Mouse (Mus musculus): ENCODE data around the gene Irgm1. TPM values are rescaled to one million over a fixed set of nuclear protein-coding genes. Genes with fewer than 3 reads are reported as not detected.
"Not testable (repeated sequence)": the region's sequence is repeated elsewhere in the genome, so short reads cannot be mapped to it uniquely, and the experiment has no call there.

Gene Irgm1
- polyA plus RNA-seq (2012; fragmentation: generic; extraction: Trizol), result 9.1 TPM
- long read RNA-seq, experiment 1, transcript Irgm1-202 (2 exons, 2,082 nt), result major isoform, 12 of 26 reads
- long read RNA-seq, experiment 1, transcript Irgm1-201 (3 exons, 2,259 nt), result minor isoform, 11 of 26 reads
- long read RNA-seq, experiment 1, partial matches to known transcripts, result 0 of 26 reads
- long read RNA-seq, experiment 1, other reads (novel, unspliced or antisense), result 3 of 26 reads
- long read RNA-seq, experiment 2, transcript Irgm1-202 (2 exons, 2,082 nt), result minor isoform, 24 of 68 reads
- long read RNA-seq, experiment 2, transcript Irgm1-201 (3 exons, 2,259 nt), result major isoform, 43 of 68 reads
- long read RNA-seq, experiment 2, partial matches to known transcripts, result 0 of 68 reads
- long read RNA-seq, experiment 2, other reads (novel, unspliced or antisense), result 1 of 68 reads

- TF ChIP-seq CEBPB (IDR thresholded peaks at IDR 0.05; ENCODE audit: low read depth), result no peak
- Histone ChIP-seq H3K36me3 (ENCODE audit: control insufficient read depth, insufficient read depth) (peaks cover 16% of the 10 kb centered on the region), H3K27me3 (ENCODE audit: control insufficient read depth, insufficient read depth, insufficient read length) (no peaks in the 10 kb centered on the region), H3K79me3 (ENCODE audit: low read depth) (peaks cover 35% of the 10 kb centered on the region), H3K4me3 (ENCODE audit: insufficient read depth, poor library complexity, severe bottlenecking) (peak within 1 kb of the TSS; percentile 45), H3ac (ENCODE audit: control insufficient read depth, insufficient read length, low read depth) (peak within 1 kb of the TSS; percentile 82), H3K79me2 (ENCODE audit: control insufficient read depth, insufficient read depth) (peaks cover 61% of the 10 kb centered on the region)
These were observed at the start of gene Irgm1 for GRCm38 (mm10) chr11:48871201-48871772. Gene Irgm1, minus strand, starts transcription at chr11:48871683.

- no peaks in the 10 kb centered on the region for H3K79me2 ChIP-seq (ENCODE audit: control insufficient read depth, insufficient read depth)
- H3ac ChIP-seq (ENCODE audit: control insufficient read depth, insufficient read length, low read depth), result no peak overlapping the region
- no peak overlapping the region for H3K4me3 ChIP-seq (ENCODE audit: insufficient read depth, poor library complexity, severe bottlenecking)
- no peaks in the 10 kb centered on the region for H3K27me3 ChIP-seq (ENCODE audit: control insufficient read depth, insufficient read depth, insufficient read length)
- H3K79me3 ChIP-seq (ENCODE audit: low read depth), result no peaks in the 10 kb centered on the region
- no peak for TF ChIP-seq MYOG (IDR thresholded peaks at IDR 0.05; ENCODE audit: control insufficient read depth, extremely low read depth, insufficient read length)
- no peaks in the 10 kb centered on the region for H3K36me3 ChIP-seq (ENCODE audit: control insufficient read depth, insufficient read depth)
These were observed 46.9 kb upstream of the Irgm1 start for GRCm38 (mm10) chr11:48918380-48918779.

GRCm38 (mm10) chr11:48913611-48914010 is 42.1 kb upstream of the Irgm1 start:
- H3K79me2 ChIP-seq (ENCODE audit: control insufficient read depth, insufficient read depth), result no peaks in the 10 kb centered on the region
- H3K36me3 ChIP-seq (ENCODE audit: control insufficient read depth, insufficient read depth), result no peaks in the 10 kb centered on the region
- H3K79me3 ChIP-seq (ENCODE audit: low read depth), result no peaks in the 10 kb centered on the region
- H3K4me3 ChIP-seq (ENCODE audit: insufficient read depth, poor library complexity, severe bottlenecking), result no peak overlapping the region
- TF ChIP-seq CEBPB (IDR thresholded peaks at IDR 0.05; ENCODE audit: low read depth) (no peak), MYOG (IDR thresholded peaks at IDR 0.05; ENCODE audit: control insufficient read depth, extremely low read depth, insufficient read length) (no peak), MYOD1 (IDR thresholded peaks at IDR 0.05; ENCODE audit: control insufficient read depth, insufficient read length, low read depth) (no peak), CTCF (IDR thresholded peaks at IDR 0.05; ENCODE audit: control insufficient read depth, insufficient read depth, insufficient read length) (no peak), USF1 (IDR thresholded peaks at IDR 0.05; ENCODE audit: low read depth) (no peak), MAX (IDR thresholded peaks at IDR 0.05) (no peak)
- no peaks in the 10 kb centered on the region for H3K27me3 ChIP-seq (ENCODE audit: control insufficient read depth, insufficient read depth, insufficient read length)
- H3ac ChIP-seq (ENCODE audit: control insufficient read depth, insufficient read length, low read depth), result no peak overlapping the region

- Histone ChIP-seq H3ac (ENCODE audit: control insufficient read depth, insufficient read length, low read depth) (no peak overlapping the region), H3K79me3 (ENCODE audit: low read depth) (no peaks in the 10 kb centered on the region), H3K27me3 (ENCODE audit: control insufficient read depth, insufficient read depth, insufficient read length) (no peaks in the 10 kb centered on the region), H3K4me3 (ENCODE audit: insufficient read depth, poor library complexity, severe bottlenecking) (no peak overlapping the region), H3K79me2 (ENCODE audit: control insufficient read depth, insufficient read depth) (no peaks in the 10 kb centered on the region), H3K36me3 (ENCODE audit: control insufficient read depth, insufficient read depth) (no peaks in the 10 kb centered on the region)
- TF ChIP-seq CTCF (IDR thresholded peaks at IDR 0.05; ENCODE audit: control insufficient read depth, insufficient read depth, insufficient read length) (no peak), MYOG (IDR thresholded peaks at IDR 0.05; ENCODE audit: control insufficient read depth, extremely low read depth, insufficient read length) (no peak), USF1 (IDR thresholded peaks at IDR 0.05; ENCODE audit: low read depth) (no peak), MYOD1 (IDR thresholded peaks at IDR 0.05; ENCODE audit: control insufficient read depth, insufficient read length, low read depth) (no peak), CEBPB (IDR thresholded peaks at IDR 0.05; ENCODE audit: low read depth) (no peak), MAX (IDR thresholded peaks at IDR 0.05) (no peak), FOSL1 (IDR thresholded peaks at IDR 0.05; ENCODE audit: insufficient read depth, low read length, poor library complexity, severe bottlenecking) (no peak)
These were observed 37.0 kb upstream of the Irgm1 start for GRCm38 (mm10) chr11:48908459-48908858.

- H3K4me3 ChIP-seq (ENCODE audit: insufficient read depth, poor library complexity, severe bottlenecking), result no peak within 1 kb of the TSS
- no peaks in the 10 kb centered on the region for H3K36me3 ChIP-seq (ENCODE audit: control insufficient read depth, insufficient read depth)
- no peaks in the 10 kb centered on the region for H3K79me3 ChIP-seq (ENCODE audit: low read depth)
- TF ChIP-seq MYOG (IDR thresholded peaks at IDR 0.05; ENCODE audit: control insufficient read depth, extremely low read depth, insufficient read length), result no peak
- no peak for TF ChIP-seq MYOD1 (IDR thresholded peaks at IDR 0.05; ENCODE audit: control insufficient read depth, insufficient read length, low read depth)
- no peak for TF ChIP-seq USF1 (IDR thresholded peaks at IDR 0.05; ENCODE audit: low read depth)
- no peak for TF ChIP-seq FOSL1 (IDR thresholded peaks at IDR 0.05; ENCODE audit: insufficient read depth, low read length, poor library complexity, severe bottlenecking)
- no peak for TF ChIP-seq CEBPB (IDR thresholded peaks at IDR 0.05; ENCODE audit: low read depth)
- no peak for TF ChIP-seq CTCF (IDR thresholded peaks at IDR 0.05; ENCODE audit: control insufficient read depth, insufficient read depth, insufficient read length)
- TF ChIP-seq MAX (IDR thresholded peaks at IDR 0.05), result no peak
- no peak within 1 kb of the TSS for H3ac ChIP-seq (ENCODE audit: control insufficient read depth, insufficient read length, low read depth)
- H3K79me2 ChIP-seq (ENCODE audit: control insufficient read depth, insufficient read depth), result no peaks in the 10 kb centered on the region
- no peaks in the 10 kb centered on the region for H3K27me3 ChIP-seq (ENCODE audit: control insufficient read depth, insufficient read depth, insufficient read length)
These were observed 30.5 kb upstream of the Irgm1 start, which contains the start of gene Gm5431 for GRCm38 (mm10) chr11:48902021-48902420. Gene Gm5431, minus strand, starts transcription at chr11:48902214.

GRCm38 (mm10) chr11:48901567-48901930 is 30.1 kb upstream of the Irgm1 start:
- not testable (repeated sequence) for H3ac ChIP-seq (ENCODE audit: control insufficient read depth, insufficient read length, low read depth); H3K79me2 ChIP-seq (ENCODE audit: control insufficient read depth, insufficient read depth); H3K27me3 ChIP-seq (ENCODE audit: control insufficient read depth, insufficient read depth, insufficient read length); H3K79me3 ChIP-seq (ENCODE audit: low read depth); H3K4me3 ChIP-seq (ENCODE audit: insufficient read depth, poor library complexity, severe bottlenecking); H3K36me3 ChIP-seq (ENCODE audit: control insufficient read depth, insufficient read depth)

GRCm38 (mm10) chr11:48900654-48901566 is 29.4 kb upstream of the Irgm1 start:
- not testable (repeated sequence) for H3ac ChIP-seq (ENCODE audit: control insufficient read depth, insufficient read length, low read depth)

More at GRCm38 (mm10) chr11:48900654-48901566, 29.4 kb upstream of the Irgm1 start:
- not testable (repeated sequence) for H3K79me2 ChIP-seq (ENCODE audit: control insufficient read depth, insufficient read depth); H3K4me3 ChIP-seq (ENCODE audit: insufficient read depth, poor library complexity, severe bottlenecking); H3K79me3 ChIP-seq (ENCODE audit: low read depth); H3K27me3 ChIP-seq (ENCODE audit: control insufficient read depth, insufficient read depth, insufficient read length); H3K36me3 ChIP-seq (ENCODE audit: control insufficient read depth, insufficient read depth)

Data from C2C12 (cell line).